Mouse (Mus musculus): Measurements from ENCODE around the gene Nav3.

DNA sequence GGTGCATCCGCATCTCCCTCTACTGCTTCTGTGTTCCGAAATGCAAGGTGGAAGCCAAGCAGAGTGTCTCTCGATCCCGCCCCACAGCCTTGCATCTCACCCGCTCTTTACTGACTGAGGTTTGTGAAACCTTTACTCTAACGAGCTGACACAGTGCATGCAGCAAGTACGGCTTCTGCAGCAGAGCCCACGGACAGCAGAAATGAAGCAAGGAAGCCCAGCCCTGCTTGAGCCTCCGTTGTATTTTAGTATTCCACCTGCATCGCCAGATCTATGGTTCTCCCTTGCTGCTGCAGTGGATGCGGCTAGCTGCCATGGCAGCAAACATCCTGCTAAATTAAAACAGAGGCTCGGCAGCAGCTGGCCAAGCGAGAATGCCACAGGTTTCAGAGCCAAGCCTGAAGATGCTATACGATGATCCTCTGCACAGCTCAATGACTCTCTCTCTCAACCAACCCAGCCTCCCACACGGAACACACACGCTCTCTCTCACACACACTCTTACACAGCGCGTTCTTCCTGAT, 623.2 kb downstream of the Nav3 start:
- TF ChIP-seq POLR2A (IDR thresholded peaks at IDR 0.05; ENCODE audit: extremely low read depth, insufficient read depth, low read length) (no peak), CTCF (IDR thresholded peaks at IDR 0.05; ENCODE audit: low read depth, low read length) (no peak)

All from liver, adult 2 months (tissue).